Mouse (Mus musculus): ENCODE measurements at regions not wholly inside any gene's neighbourhood (a gene's known extent, or its start where the extent isn't known, plus 50 kb on each side); places are given as distances from the start of the nearest gene placed in this dataset.

DNA sequence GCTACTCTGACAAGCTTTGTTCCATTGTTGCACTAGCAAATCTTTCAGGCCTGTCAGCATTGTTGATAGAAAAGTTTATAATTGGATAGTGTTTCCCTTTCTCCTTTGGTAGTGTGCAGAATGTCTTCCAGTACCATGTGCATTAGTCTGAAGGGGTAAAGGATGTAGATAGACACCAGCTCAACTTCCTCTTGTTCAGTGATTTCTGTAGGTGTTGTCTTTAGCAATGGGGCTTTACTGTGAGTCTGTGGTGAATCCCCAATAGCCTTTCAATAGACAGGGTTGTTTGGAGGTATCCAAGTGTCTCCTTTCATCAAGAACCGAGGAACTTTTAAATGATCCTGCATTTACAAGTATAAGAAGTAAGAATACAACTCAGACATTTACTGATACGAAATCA, 311.0 kb downstream of the Otol1 start:
- intact Hi-C loops (cut with DNase I), result no loop called here
- no peak for DNase-seq (ENCODE audit: low spot score in 2 of 2)

DNA sequence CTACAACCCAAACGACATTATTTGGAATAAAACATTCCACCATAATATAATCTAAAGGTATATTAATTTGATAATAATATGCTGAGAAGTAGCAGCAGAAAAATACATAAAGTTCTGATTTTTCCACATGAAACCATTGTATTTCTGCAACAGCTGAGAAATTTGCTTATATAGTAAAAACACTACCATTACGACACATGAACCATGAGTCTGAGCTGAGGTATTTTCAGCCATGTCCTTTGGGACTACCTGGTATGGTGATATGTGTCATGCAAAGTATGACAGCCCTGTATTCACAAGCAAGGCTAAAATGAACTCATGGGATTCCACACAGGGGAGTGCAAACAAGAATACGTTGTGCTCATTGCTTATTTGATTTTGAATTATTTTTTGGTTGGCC, 311.7 kb downstream of the Otol1 start:
- intact Hi-C loops (cut with DNase I), result no loop called here
- DNase-seq (ENCODE audit: low spot score in 2 of 2), result no peak

DNA sequence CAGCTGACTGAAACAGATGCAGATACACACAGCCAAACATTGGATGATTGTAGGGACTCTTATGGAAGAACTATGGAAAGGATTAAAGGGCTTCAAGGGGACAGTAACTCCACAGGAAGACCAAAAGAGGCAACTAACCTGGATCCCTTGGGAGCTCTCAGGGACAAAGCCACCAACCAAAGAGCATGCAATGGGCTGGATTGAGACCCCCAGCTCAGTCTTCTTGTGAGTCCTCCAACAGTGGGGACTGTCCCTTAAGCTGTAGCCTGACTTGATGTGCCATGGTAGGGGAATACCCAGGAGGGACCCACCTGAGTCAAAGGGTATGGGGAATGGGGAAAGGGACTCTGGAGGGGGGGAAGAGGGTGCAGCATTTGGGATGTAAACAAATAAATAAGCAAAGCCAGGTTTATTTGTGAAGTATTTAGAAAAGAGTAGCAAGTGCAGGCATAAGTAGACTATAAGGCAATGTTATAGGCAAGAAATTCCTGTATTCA, 313.8 kb downstream of the Otol1 start:
- DNase-seq (ENCODE audit: low spot score in 2 of 2), result no peak
- intact Hi-C loops (cut with DNase I), result no loop called here

DNA sequence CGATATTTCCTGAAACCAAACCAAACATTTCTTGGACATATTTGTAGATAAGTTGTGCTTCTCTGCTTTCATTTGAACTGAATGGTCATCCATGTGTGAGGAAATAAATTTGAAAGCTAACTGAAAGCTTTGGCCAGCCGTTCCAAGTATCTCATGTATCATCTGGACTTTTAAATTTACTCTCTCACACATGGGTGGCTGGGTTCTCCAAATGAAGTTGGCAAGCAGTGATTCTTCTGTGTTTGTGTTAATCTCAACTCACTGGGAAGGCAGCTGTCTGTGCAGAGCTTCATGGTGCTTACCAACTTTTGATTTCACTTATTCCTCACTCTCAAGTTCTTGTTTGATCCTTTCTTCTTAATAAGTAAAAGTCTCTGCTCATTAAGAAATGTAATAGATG, 317.3 kb downstream of the Otol1 start:
- no peak for DNase-seq (ENCODE audit: low spot score in 2 of 2)
- intact Hi-C loops (cut with DNase I), result no loop called here

Data from left cerebral cortex, postnatal 36 days (tissue).